Mouse (Mus musculus) cerebellum, adult 11 months (tissue): ENCODE results near the gene Vmn1r61.

Experiments used
- DNase-seq: peaks from one replicate; pipeline ENCODE4 v3.0.0; 2022

Vmn1r61 gene

GRCm38 (mm10) chr7:5613195-5613594 is at the start of gene Vmn1r61:
Gene Vmn1r61, minus strand, starts transcription at chr7:5613295.
- DNase-seq: no peak
